19 mouse cellular contexts compared by ENCODE assay signal in genomic region chr17:17790866-17791630, GRCm38 (mm10). TPM values are rescaled to one million over a fixed set of nuclear protein-coding genes. Genes with fewer than 3 reads are reported as not detected.
A peak's percentile ranks its signal among the peaks of the same experiment; 100 is the strongest.
DNase-seq lines count a peak whose midpoint lies in the region; ATAC-seq and TF ChIP-seq lines count a peak whose summit lies in the region.
"Had no signal": no experiment of that assay in that cellular context is flagged by ENCODE, and none has a peak within 500 bp of the region (broad histone marks: within the 10 kb centered on the region; RNA-seq: fewer than 3 reads in every experiment).

No protein-coding gene starts in this region.

- CTCF ChIA-PET in Patski (lab: Charles Lee), result interaction anchor here (1.0 to 1.6 kb wide), 3 partner anchors 36 to 47 kb away, joined by 3 to 7 read pairs (median 5); partner anchors contain the start of gene Spaca6

- H3K9me3 ChIP-seq in liver, embryonic 12.5 days (replicated peaks), result no peaks in the 10 kb centered on the region
- H3K9me3 ChIP-seq: embryonic facial prominence, embryonic 13.5 days; forebrain, embryonic 13.5 days; heart, embryonic 12.5 days; hindbrain, embryonic 10.5 days; intestine, embryonic 15.5 days had no signal

- no peaks in the 10 kb centered on the region for H3K79me2 ChIP-seq in liver, adult 2 months (ENCODE audit: control insufficient read depth, insufficient read depth, low read length)
- no peaks in the 10 kb centered on the region for H3K79me2 ChIP-seq in myocyte (ENCODE audit: control insufficient read depth, insufficient read depth)

- no peak overlapping the region for H3K27ac ChIP-seq in liver, adult 2 months (replicated peaks; ENCODE audit: insufficient read depth, low read depth, low read length)
- H3K27ac ChIP-seq in liver, embryonic 12.5 days, result no peak overlapping the region
- H3K27ac ChIP-seq: embryonic facial prominence, embryonic 13.5 days; forebrain, embryonic 13.5 days; heart, adult 2 months; hindbrain, embryonic 10.5 days; hindbrain, embryonic 14.5 days; intestine, embryonic 15.5 days had no signal

- no peak overlapping the region for H3K9ac ChIP-seq in liver, adult 2 months (ENCODE audit: low read depth, low read length)
- no peak overlapping the region for H3K9ac ChIP-seq in liver, embryonic 12.5 days
- H3K9ac ChIP-seq: embryonic facial prominence, embryonic 13.5 days; forebrain, embryonic 13.5 days; forebrain, postnatal 0 days; heart, embryonic 12.5 days; hindbrain, embryonic 14.5 days; intestine, embryonic 15.5 days had no signal

- 69% methylated on average over 3 of the region's 3 CpGs for whole genome bisulfite sequencing in liver, adult 2 months
- WGBS in liver, embryonic 12.5 days (ENCODE audit: insufficient replicate concordance), result 52% methylated on average over 3 of the region's 3 CpGs

- no peaks in the 10 kb centered on the region; the same call in 1 of the 2 replicates for H3K4me1 ChIP-seq in liver, adult 2 months (ENCODE audit: control insufficient read depth, insufficient read depth, low read length)
- H3K4me1 ChIP-seq in liver, embryonic 12.5 days, result no peaks in the 10 kb centered on the region
- H3K4me1 ChIP-seq: forebrain, embryonic 13.5 days; intestine, embryonic 15.5 days had no signal

- in situ Hi-C loops in Patski (cut with MboI; ENCODE audit: low pct_unique_long_range_greater_than_20kb), result no loop called here

- H3K4me3 ChIP-seq in liver, adult 2 months (ENCODE audit: insufficient read depth, low read depth, low read length), result no peak overlapping the region
- no peak overlapping the region for H3K4me3 ChIP-seq in liver, embryonic 12.5 days
- no peak overlapping the region for H3K4me3 ChIP-seq in myocyte
- H3K4me3 ChIP-seq: embryonic facial prominence, embryonic 13.5 days; forebrain, embryonic 13.5 days; heart, adult 2 months; heart, embryonic 12.5 days; hindbrain, embryonic 10.5 days; intestine, embryonic 15.5 days had no signal

- ATAC-seq in liver, embryonic 12.5 days, result no peak
- ATAC-seq in Patski, result peak; percentile 50
- ATAC-seq: forebrain, embryonic 13.5 days; forebrain, postnatal 0 days; intestine, embryonic 15.5 days had no signal

- H3K36me3 ChIP-seq in liver, adult 2 months (ENCODE audit: control insufficient read depth, insufficient read depth, low read length), result no peaks in the 10 kb centered on the region
- no peaks in the 10 kb centered on the region for H3K36me3 ChIP-seq in liver, embryonic 12.5 days
- H3K36me3 ChIP-seq in myocyte (ENCODE audit: control insufficient read depth, insufficient read depth), result no peaks in the 10 kb centered on the region
- H3K36me3 ChIP-seq: embryonic facial prominence, embryonic 13.5 days; heart, embryonic 12.5 days; hindbrain, embryonic 10.5 days; intestine, embryonic 15.5 days had no signal

- POLR2A ChIA-PET in Patski (lab: Charles Lee), result interaction anchor here (1.7 to 2.2 kb wide), 2 partner anchors 35 to 39 kb away, joined by 3 to 7 read pairs; partner anchors contain the start of gene Spaca6

- H3K4me2 ChIP-seq in liver, embryonic 12.5 days, result no peak overlapping the region
- peak overlapping the region; percentile 96 for H3K4me2 ChIP-seq in myocyte (ENCODE audit: low read depth)
- H3K4me2 ChIP-seq: embryonic facial prominence, embryonic 13.5 days; forebrain, embryonic 13.5 days; heart, embryonic 12.5 days; hindbrain, embryonic 14.5 days; intestine, embryonic 15.5 days had no signal

- peak; percentile 10 for DNase-seq in adrenal gland, postnatal 10 days
- no peak for DNase-seq in adrenal gland, postnatal 36 days
- DNase-seq in liver, adult 2 months (ENCODE audit: extremely low read depth, low read depth, low spot score), result peak; percentile 15
- no peak for DNase-seq in Patski (ENCODE audit: low read depth, low spot score)
- DNase-seq in layer of hippocampus, adult 11-12 months (ENCODE audit: low spot score), result no peak
- DNase-seq in layer of hippocampus, postnatal 14 days (ENCODE audit: low spot score in 2 of 2), result no peak
- DNase-seq: adrenal gland, postnatal 25 days; forebrain, postnatal 0 days; gastrocnemius, postnatal 14 days; heart, adult 2 months had no signal

- H3ac ChIP-seq in myocyte (ENCODE audit: control insufficient read depth, insufficient read length), result no peak overlapping the region

- no peak for TF ChIP-seq CTCF in liver, adult 2 months (IDR thresholded peaks at IDR 0.05; ENCODE audit: low read depth, low read length)
- TF ChIP-seq CTCF in Patski (IDR thresholded peaks at IDR 0.05), result no peak

- no peaks in the 10 kb centered on the region for H3K27me3 ChIP-seq in liver, adult 2 months (ENCODE audit: control insufficient read depth, insufficient read depth, low read length)
- no peaks in the 10 kb centered on the region for H3K27me3 ChIP-seq in liver, embryonic 12.5 days (replicated peaks)
- H3K27me3 ChIP-seq in Patski (no peaks in the 10 kb centered on the region), myocyte (ENCODE audit: control insufficient read depth, insufficient read depth, insufficient read length) (no peaks in the 10 kb centered on the region)
- H3K27me3 ChIP-seq: CH12.LX; embryonic facial prominence, embryonic 13.5 days; forebrain, embryonic 13.5 days; heart, embryonic 12.5 days; intestine, embryonic 15.5 days had no signal

- no peak for TF ChIP-seq POLR2A in liver, adult 2 months (IDR thresholded peaks at IDR 0.05; ENCODE audit: extremely low read depth, insufficient read depth, low read length)
- TF ChIP-seq POLR2A in myocyte (IDR thresholded peaks at IDR 0.05; ENCODE audit: insufficient read length, low read depth), result no peak

TF ChIP-seq in myocyte, 11 proteins besides CTCF, POLR2A, EP300 and RAD21:
- TF ChIP-seq USF1 (IDR thresholded peaks at IDR 0.05; ENCODE audit: low read depth) (peak; percentile 72), SRF (IDR thresholded peaks at IDR 0.05; ENCODE audit: control insufficient read depth, insufficient read length, low read depth) (no peak)
TF ChIP-seq in myocyte: peak in this region for 1.

RNA-seq across cellular contexts. Expression of gene Spaca6, which starts 35.9 kb away (rescaled TPM):
- 10 to 100 TPM; 32.1 to 70.4 TPM for total RNA-seq in adrenal gland, postnatal 10 days (2021)
- total RNA-seq in adrenal gland, postnatal 36 days (2021), result 10 to 100 TPM; 38.7 to 53.8 TPM
- total RNA-seq in liver, adult 2 months (2014; rRNA removed), result 2.9 and 3.1 TPM in 2 replicates
- 1.9 and 6.5 TPM in 2 replicates for polyA plus RNA-seq in liver, adult 2 months (2012; rRNA removed)
- polyA plus RNA-seq in liver, embryonic 12.5 days (2016; fragmentation: Nextera tagmentation; extraction: Ambion mirVana), result 5.6 and 6.4 TPM in 2 replicates
- polyA plus RNA-seq in Patski (2021) (34.8 TPM), myocyte (2012; fragmentation: generic; extraction: Trizol) (5.2 TPM)
- 100 to 1,000 TPM in 1 of 2 experiments, 10 to 100 TPM in 1; 91.4 to 104 TPM for total RNA-seq in layer of hippocampus, postnatal 14 days (2021)
- total RNA-seq: CH12.LX had no signal

Comparison
In these comparisons a context has a peak if more than half of its experiments do, and no peak if none do; other contexts are left out.
1. DNase-seq: peak in adrenal gland, postnatal 10 days (single experiment) and liver, adult 2 months (single experiment); none in adrenal gland, postnatal 36 days (0 of 2), Patski (single experiment), layer of hippocampus, adult 11-12 months (single experiment) and layer of hippocampus, postnatal 14 days (0 of 2).